Mouse (Mus musculus) heart, postnatal 14 days (tissue): ENCODE measurements around the gene Tcaim. TPM values are rescaled to one million over a fixed set of nuclear protein-coding genes. Genes with fewer than 3 reads are reported as not detected.

ENCODE experiments used
- DNase-seq, 2 experiments: peaks; one replicate each; pipeline ENCODE4 v3.0.0; 2021 to 2022
- intact Hi-C: fragments of 180-260 bp; cut with DNase I; formaldehyde crosslinking; loops from one replicate; pipeline ENCODE4 v1.15.1; 2025
- long read RNA-seq, 2 experiments: library from polyadenylated mRNA; stranded (forward); transcript quantifications; one replicate each; pipeline ENCODE4 v2.0.0; 2021
- total RNA-seq, 2 experiments: library from RNA; stranded (reverse); gene quantifications; 2 replicates each; pipeline ENCODE4 v1.2.3; 2021

Tcaim gene
- total RNA-seq = 10 to 100 TPM; 34.8 to 35.2 TPM
- long read RNA-seq, experiment 1, transcript Tcaim-201 (11 exons, 3,049 nt) = major isoform, 29 of 45 reads
- long read RNA-seq, experiment 1, partial matches to known transcripts = 1 of 45 reads
- long read RNA-seq, experiment 1, other reads (novel, unspliced or antisense) = 12 of 45 reads
- long read RNA-seq, experiment 2, transcript Tcaim-201 (11 exons, 3,049 nt) = major isoform, 24 of 38 reads
- long read RNA-seq, experiment 2, partial matches to known transcripts = 2 of 38 reads
- long read RNA-seq, experiment 2, other reads (novel, unspliced or antisense) = 11 of 38 reads

- DNase-seq = peak; percentile 92
- intact Hi-C loops = loop anchor here (2.0 to 5.0 kb wide), 3 partner anchors 42 to 146 kb away; partner anchors contain the start of genes 1110059G10Rik and Kif15
These were observed at the start of gene Tcaim for GRCm38 (mm10) chr9:122805053-122805844. Gene Tcaim, plus strand, starts transcription at chr9:122805539.

GRCm38 (mm10) chr9:122757614-122758013, 47.7 kb upstream of the Tcaim start:
- intact Hi-C loops = no loop called here
- DNase-seq = no peak

DNA sequence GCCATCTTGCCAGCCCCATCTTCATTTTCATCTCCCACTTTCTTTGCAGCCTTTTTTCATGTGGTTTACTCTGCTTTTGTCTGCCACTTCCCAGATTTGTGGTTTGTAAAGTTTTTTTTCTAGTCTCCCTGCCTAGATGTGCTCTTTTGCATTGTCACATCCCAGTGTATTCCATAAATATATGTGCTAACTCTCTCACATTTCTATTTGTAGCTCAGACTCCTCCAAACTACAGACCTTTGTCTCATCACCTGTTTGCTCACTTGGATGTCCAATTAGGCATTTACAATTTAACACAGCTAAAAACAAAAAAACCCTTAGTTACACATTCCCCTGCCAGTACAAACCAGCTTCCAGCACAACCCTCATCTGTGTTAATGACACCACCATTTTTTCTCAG, 45.2 kb upstream of the Tcaim start:
- DNase-seq = no peak
- intact Hi-C loops = no loop called here

GRCm38 (mm10) chr9:122785231-122785630, 20.1 kb upstream of the Tcaim start:
- DNase-seq = no peak
- intact Hi-C loops = no loop called here

- no peak for DNase-seq
- intact Hi-C loops = no loop called here
These were observed 18.8 kb upstream of the Tcaim start for GRCm38 (mm10) chr9:122786534-122786933.

GRCm38 (mm10) chr9:122805845-122806341, 554 bp downstream of the Tcaim start:
- DNase-seq = no peak
- intact Hi-C loops = loop anchor here (2.0 to 5.0 kb wide), 3 partner anchors 41 to 145 kb away; partner anchors contain the start of genes 1110059G10Rik and Kif15

DNA sequence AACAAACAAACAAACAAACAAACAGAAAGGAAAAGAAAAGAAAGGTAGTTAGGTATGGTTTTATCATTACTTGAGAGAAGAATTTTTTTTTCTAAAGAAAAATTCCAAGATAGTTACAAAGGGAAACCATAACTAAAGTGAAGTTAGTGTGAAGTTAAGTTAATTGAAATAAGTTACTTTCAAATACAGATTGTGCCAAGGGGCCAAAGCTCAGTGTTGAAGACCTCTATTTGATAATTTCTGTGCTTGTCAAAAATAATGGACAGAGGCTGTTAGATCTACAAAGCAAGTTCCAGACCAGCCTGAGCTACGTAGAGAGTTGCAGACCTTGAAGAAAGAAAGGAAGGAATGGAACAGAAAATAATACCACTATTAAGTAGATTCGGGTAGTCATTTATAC, 1.8 kb downstream of the Tcaim start:
- no peak for DNase-seq
- intact Hi-C loops = loop anchor here (5.0 kb wide), 1 partner anchor 40 kb away; no protein-coding TSS in a partner anchor

DNA sequence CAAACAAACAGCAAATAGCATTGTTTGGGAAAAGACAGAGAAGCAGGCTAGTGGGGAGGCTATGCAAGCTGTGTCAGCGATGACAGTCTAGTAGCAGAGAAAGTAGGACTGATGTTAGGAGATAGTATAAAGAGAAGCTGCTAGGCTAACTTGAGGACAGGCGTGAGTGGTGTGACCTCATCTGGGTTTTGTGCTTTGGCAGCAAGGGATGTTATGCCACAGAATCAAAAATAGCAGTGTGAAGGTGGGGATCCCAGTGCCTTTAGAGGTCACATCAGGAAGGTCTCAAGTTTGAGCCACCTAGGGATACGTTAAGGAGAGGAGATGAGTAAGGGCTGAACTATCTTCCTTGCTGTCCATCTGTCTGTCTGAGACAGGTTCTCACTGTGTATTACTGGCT, 4.9 kb downstream of the Tcaim start:
- DNase-seq = peak; percentile 7 to 29
- intact Hi-C loops = no loop called here

DNA sequence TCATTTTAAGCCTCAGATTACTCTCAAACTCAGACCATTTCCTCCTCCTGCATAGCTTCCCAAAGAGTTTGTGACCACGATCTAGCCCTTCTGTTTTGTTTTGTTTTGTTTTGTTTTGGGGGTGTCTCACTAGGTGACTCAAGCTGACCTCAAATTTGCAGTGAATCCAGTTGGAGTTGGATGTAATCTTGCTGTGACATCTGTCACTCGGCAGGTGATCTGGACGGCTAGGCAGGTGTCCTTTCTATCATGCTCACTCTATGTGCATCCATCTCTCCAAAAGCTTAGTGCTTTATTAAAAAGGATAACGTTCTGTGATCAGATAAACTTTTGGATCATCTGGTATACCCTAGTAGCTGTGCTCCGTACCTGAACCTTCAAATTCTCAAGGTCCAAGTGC, 7.0 kb downstream of the Tcaim start:
- intact Hi-C loops = no loop called here
- no peak for DNase-seq

GRCm38 (mm10) chr9:122814775-122815174, 9.4 kb downstream of the Tcaim start:
- DNase-seq = no peak
- intact Hi-C loops = no loop called here

- intact Hi-C loops = no loop called here
- DNase-seq = no peak
These were observed 10.0 kb downstream of the Tcaim start for GRCm38 (mm10) chr9:122815239-122815851.

DNA sequence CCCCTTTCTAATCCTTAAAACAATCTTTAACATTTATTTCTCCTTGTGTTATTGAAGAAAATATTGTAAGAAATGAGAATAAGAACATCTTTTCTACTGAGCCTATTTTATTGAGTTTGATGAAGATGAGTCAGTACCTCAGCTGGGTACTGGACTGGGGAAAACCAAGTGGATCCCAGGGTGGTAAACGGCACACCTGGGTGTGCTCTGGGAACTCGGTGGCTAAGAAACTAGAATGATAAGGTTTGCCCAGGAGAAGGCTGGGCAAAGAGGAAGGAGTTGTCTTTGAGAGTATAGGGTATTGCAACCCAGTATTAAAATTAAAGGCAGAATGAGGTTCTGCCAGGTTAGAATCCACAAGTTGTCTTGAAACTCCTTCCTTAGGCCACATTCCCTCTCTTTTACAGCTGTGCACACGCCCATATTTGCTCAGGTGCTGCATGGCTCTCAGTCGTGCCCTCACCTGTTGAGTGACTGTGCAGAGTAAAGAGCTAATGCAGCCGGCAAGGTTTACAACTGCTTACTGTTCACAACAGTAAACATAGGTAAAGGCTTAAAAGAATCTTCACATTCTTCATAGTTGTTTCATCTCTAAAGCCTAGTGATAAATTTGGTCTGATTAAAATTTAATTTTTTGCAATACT, 18.2 kb downstream of the Tcaim start:
- intact Hi-C loops = no loop called here
- DNase-seq = no peak

DNA sequence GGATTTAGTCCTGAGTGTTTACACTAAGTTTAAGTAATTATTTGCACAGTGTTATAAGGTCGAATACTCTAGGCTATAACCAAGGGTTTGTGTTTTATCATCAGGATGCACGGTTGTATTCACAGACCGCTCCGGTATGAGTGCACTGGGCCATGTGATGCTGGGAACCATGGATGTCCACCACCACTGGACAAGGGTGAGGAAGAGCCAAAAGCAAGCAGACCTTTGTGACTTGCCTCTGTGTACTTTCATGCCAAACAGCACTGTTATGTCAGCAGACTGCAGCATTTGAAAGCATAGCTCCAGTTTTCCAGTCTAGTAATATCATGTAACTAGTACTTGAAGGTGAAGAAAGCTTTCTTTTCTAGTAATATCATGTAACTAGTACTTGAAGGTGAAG, 21.4 kb downstream of the Tcaim start:
- no peak for DNase-seq
- intact Hi-C loops = no loop called here

- intact Hi-C loops = no loop called here
- DNase-seq = no peak
These were observed 24.6 kb downstream of the Tcaim start for GRCm38 (mm10) chr9:122829826-122830380.

GRCm38 (mm10) chr9:122836126-122836525, 30.8 kb downstream of the Tcaim start:
- intact Hi-C loops = no loop called here
- no peak for DNase-seq

DNA sequence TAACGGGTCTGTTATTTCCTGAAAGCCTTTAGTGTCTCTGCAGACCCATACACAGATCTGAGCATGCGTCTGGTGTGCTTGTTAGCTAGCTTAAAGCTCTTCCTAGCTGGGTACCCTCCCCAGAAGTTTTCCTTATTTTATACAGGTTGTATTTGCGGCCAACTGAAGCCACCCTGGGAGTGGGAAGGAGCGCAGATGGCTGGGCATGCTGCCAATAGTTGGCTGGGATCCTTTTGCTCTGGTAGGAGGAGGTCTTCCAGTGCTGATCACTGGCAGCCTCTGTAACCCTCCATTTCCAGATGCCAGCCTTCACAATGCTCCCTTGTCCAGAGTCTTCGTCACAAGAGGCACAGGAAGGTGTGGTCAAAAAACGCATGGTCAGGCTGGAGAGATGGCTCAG, 31.5 kb downstream of the Tcaim start:
- intact Hi-C loops = no loop called here
- peak; percentile 57 to 68 for DNase-seq

DNA sequence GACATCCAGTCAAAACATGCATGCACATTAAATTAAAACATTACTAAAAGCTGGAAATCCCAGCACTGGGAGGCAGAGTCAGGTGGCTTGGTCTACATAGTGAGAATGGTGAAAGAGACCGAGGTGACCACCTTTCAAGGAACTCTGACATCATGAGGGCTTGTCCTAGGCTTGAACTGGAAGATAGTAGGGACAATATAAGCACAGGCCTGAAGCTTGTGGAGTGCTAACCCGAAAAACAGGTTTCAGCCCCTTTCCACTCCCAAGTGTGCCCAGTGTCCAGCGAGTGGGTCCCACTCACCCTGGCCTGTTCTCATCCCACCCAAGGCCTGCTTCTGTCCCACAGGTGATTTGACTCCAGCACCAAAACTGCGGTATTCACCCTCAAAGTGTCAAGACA, 31.9 kb downstream of the Tcaim start:
- DNase-seq = no peak
- intact Hi-C loops = no loop called here

- DNase-seq = peak; percentile 52 to 73
- intact Hi-C loops = no loop called here
These were observed 32.3 kb downstream of the Tcaim start for GRCm38 (mm10) chr9:122837680-122838079.

DNA sequence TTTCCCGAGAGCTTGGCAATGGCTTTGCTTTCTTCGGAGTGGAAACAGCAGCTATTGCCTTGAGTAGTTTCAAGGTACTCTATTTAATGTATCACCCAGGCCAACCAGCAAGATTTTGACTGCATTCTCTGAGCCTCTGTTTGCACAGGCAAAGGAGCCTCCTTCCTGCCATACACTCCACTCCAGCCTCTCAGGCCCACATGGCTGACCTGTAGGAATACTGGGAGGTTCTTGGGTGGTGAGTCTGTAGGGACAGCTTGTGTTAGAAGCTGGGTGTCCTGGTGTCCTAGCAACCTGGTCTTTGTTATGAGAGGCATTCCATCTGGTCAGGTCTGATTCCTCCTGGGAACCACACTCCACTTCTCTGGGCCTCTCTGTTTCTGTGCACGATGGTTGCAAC, 38.4 kb downstream of the Tcaim start, which contains the start of gene Gm35549:
Gene Gm35549 (minus strand): TSS at position 276 of the 400 bp plus-strand sequence.
- no peak for DNase-seq
- intact Hi-C loops = no loop called here

GRCm38 (mm10) chr9:122845621-122846020, 40.3 kb downstream of the Tcaim start:
- no peak for DNase-seq
- intact Hi-C loops = loop anchor here (5.0 kb wide), 1 partner anchor 38 kb away; the partner anchor contains the start of gene Tcaim
